Mouse (Mus musculus) limb, embryonic 12.5 days (tissue): ENCODE measurements at regions not wholly inside any gene's neighbourhood (a gene's known extent, or its start where the extent isn't known, plus 50 kb on each side); places are given as distances from the start of the nearest gene placed in this dataset.
"Not testable (repeated sequence)": the region's sequence is repeated elsewhere in the genome, so short reads cannot be mapped to it uniquely, and the experiment has no call there.

ENCODE experiments used
- ATAC-seq: fragments of 200-750 bp; cut with Nextera tagmentation; 2 replicates; pipeline ENCODE4 v1.8.0; 2017; ENCODE audit warnings: low read depth, moderate TSS enrichment; ENCODE audit not compliant: insufficient number of reproducible peaks, insufficient read depth, low FRiP score, low TSS enrichment
- H3K27ac ChIP-seq: fragments of 300-500 bp; sonication (generic); 2 replicates; pipeline ENCODE4 v1.5.1; 2016; ENCODE audit warnings: mild to moderate bottlenecking, moderate library complexity
- H3K27me3 ChIP-seq: fragments of 300-500 bp; sonication (generic); 2 replicates; pipeline ENCODE4 v1.6.1; 2016; ENCODE audit warnings: mild to moderate bottlenecking, moderate library complexity
- H3K36me3 ChIP-seq: fragments of 300-500 bp; sonication (generic); 2 replicates; pipeline ENCODE4 v1.6.1; 2016; ENCODE audit warnings: mild to moderate bottlenecking, moderate library complexity
- H3K4me1 ChIP-seq: fragments of 300-500 bp; sonication (generic); replicated peaks from 2 replicates; pipeline ENCODE4 v1.6.1; 2016
- H3K4me2 ChIP-seq: fragments of 300-500 bp; sonication (generic); 2 replicates; pipeline ENCODE4 v1.6.1; 2016; ENCODE audit warnings: mild to moderate bottlenecking, moderate library complexity
- H3K4me3 ChIP-seq: fragments of 300-500 bp; sonication (generic); replicated peaks from 2 replicates; pipeline ENCODE4 v1.5.1; 2016; ENCODE audit warnings: mild to moderate bottlenecking
- H3K9ac ChIP-seq: fragments of 300-500 bp; sonication (generic); replicated peaks from 2 replicates; pipeline ENCODE4 v1.6.1; 2016; ENCODE audit warnings: mild to moderate bottlenecking, moderate library complexity
- H3K9me3 ChIP-seq: fragments of 300-500 bp; sonication (generic); 2 replicates; pipeline ENCODE4 v1.6.1; 2016; ENCODE audit warnings: mild to moderate bottlenecking, moderate library complexity
- WGBS: fragments of 180-500 bp; shearing (Covaris S2); methylation state at CpG from one replicate; pipeline ENCODE4 v1.1.7; 2016; 5-methylcytosine and 5-hydroxymethylcytosine counted together

- peak overlapping the region; percentile 19; the same call in 1 of the 2 replicates for H3K4me3 ChIP-seq
- H3K4me2 ChIP-seq: 0 out of 2 replicates have a peak overlapping the region, but pooled peaks have one; percentile 35
- H3K27me3 ChIP-seq, H3K4me1 ChIP-seq, H3K27ac ChIP-seq, H3K9me3 ChIP-seq, ATAC-seq, H3K36me3 ChIP-seq, H3K9ac ChIP-seq: not testable (repeated sequence)
- 50% methylated on average over 18 of the region's 27 CpGs for WGBS
Measured at GRCm38 (mm10) chrX:97141170-97142085, 69.0 kb downstream of the Pgr15l start.

- H3K9ac ChIP-seq: no peak overlapping the region
- peak overlapping the region; percentile 19; the same call in 1 of the 2 replicates for H3K4me3 ChIP-seq
- peak overlapping the region; percentile 35 for H3K4me2 ChIP-seq
- H3K27me3 ChIP-seq: no peaks in the 10 kb centered on the region
- H3K27ac ChIP-seq: no peak overlapping the region
- ATAC-seq: no peak
- H3K4me1 ChIP-seq: no peaks in the 10 kb centered on the region
- no peaks in the 10 kb centered on the region for H3K36me3 ChIP-seq
- no peaks in the 10 kb centered on the region for H3K9me3 ChIP-seq
Measured at GRCm38 (mm10) chrX:97142237-97142636, 69.8 kb downstream of the Pgr15l start.

GRCm38 (mm10) chrX:97156155-97156554, 83.8 kb downstream of the Pgr15l start:
- 77% methylated on average over 2 of the region's 2 CpGs for WGBS
- Histone ChIP-seq H3K27me3 (no peaks in the 10 kb centered on the region), H3K4me1 (no peaks in the 10 kb centered on the region), H3K4me2 (no peak overlapping the region), H3K4me3 (no peak overlapping the region), H3K36me3 (no peaks in the 10 kb centered on the region), H3K9me3 (no peaks in the 10 kb centered on the region), H3K27ac (no peak overlapping the region), H3K9ac (no peak overlapping the region)
- no peak for ATAC-seq
